Mouse (Mus musculus): ENCODE results near the gene Mpv17l2. TPM values are rescaled to one million over a fixed set of nuclear protein-coding genes. Genes with fewer than 3 reads are reported as not detected.
A peak's percentile ranks its signal among the peaks of the same experiment; 100 is the strongest.

Mpv17l2 gene
- polyA plus RNA-seq, 1 experiment = 47.6 TPM

DNA sequence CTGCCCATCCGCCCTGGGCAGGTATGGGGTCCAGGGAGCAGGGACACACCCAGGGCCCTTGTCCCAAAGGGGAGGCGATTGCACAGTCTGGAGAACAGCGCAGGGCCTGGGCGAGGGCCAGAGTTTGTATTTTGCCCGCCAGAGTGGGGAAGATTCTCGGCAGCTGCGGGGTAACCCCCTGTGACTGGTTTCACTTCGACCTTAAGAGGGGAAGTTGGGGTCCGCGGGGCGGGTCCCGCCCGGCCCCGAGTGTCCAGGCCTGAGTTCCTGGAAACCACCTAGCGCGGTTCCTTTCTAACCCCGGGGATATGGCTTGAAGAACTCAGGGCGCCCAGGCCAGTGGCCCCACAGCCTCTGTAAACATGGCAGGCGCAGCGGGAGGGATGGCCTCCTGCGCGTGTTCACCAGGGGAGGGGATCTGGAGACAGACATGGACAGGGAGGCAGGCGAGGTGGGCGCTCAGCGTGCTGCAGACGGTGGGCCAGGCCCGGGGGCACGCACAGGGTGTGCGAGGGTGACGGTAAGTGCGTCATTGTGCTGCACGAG is 7.6 kb upstream of the Mpv17l2 start:
- DNase-seq (ENCODE audit: extremely low spot score in 1 of 2, low spot score in 1 of 2) = no peak

DNA sequence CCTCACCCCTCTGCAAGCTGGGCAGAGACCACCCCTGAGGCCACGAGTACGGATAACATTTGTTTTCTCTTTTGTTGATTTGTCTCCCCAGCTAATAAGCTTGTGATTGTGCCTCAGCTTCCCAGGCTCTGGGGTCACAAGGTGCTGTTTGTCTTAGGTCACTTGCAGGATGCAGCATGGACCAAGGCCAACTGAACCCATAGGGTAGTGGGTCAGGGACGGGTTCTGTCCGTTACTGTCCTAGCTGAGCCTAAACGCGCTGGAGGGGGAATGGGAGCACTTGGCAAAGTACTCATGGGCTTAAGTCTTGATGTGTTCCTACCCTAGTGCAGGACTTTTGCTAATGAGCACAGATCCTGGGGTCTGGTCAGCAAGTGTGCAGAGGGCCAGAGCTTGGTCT is 6.8 kb upstream of the Mpv17l2 start:
- DNase-seq (ENCODE audit: extremely low spot score in 1 of 2, low spot score in 1 of 2) = no peak

DNA sequence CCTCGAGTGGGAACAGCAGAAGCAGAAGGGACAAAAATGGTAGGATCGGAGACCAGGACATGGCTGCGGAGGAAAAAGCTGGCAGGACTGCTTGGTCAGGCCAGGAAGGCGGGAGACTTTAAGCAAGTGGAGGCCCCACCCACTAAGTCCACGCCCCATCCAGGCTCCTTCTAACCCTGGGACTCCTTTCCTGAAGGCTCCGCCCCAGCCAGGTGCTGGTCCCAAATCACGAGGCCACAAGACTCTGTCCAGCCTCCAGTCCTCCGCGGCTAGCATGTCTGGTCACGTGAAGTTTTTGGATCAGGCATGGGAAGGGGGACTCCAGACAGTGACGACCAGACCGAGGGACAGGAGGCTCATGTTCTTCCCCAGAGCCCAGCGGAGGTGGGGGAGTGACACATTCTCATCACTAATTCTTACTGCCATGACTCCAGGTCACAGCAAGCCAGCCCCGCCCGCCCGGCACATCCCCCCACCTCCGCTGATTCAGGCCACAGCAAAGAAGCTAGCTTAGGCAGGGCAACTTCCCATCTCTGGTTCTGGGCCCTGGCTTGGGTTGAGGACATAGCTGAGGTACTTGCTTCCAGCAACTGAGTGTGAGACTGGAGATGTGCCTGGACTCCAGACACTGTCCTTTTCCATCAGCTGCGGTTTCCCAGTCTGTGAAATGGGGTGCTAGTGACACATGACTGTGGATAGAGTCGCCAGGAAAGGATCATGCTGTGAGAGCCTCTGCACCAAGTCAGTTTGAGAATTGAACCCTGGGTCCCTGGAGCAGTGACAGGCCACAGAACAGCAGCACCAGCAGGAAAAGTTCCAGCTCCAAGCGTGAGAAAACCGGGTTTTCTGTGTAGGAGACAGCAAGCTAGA is 6.1 kb upstream of the Mpv17l2 start:
- no peak for DNase-seq (ENCODE audit: extremely low spot score in 1 of 2, low spot score in 1 of 2)

DNA sequence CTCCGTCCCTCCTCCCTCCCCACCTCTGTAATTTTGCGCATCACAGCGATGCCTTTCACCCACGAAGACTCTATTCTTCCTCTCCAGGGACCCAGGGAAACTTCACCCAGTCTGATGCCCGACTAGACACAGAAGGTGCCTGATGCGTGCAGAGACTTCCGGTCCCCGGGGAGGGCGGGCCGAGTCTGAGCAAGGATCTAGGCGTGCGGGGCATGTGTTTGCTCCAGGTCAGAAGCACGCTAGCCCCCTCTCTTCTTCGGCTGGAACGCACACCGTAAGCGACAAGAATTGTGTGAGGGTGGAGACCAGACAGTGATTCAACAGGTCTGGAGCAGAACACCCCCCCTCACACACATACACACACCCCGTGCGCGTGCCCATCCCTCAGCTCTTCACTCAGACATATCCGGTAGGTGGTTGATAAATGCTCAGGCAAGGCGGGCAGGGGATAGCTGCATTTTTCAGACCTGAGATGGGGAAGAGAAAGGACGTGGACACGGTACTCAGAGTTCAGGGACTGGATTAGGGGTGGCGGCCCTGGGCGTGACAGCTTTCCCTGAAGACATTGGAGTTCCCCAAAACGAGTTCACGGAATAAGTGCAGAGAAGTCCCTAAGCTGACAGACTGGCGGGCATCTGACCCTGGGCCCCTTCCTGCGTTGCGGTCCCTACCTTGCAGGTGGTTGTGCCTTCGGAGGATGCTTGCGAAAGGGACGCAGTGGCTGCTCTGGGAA is 5.3 kb upstream of the Mpv17l2 start:
- DNase-seq (ENCODE audit: extremely low spot score in 1 of 2, low spot score in 1 of 2) = no peak

DNA sequence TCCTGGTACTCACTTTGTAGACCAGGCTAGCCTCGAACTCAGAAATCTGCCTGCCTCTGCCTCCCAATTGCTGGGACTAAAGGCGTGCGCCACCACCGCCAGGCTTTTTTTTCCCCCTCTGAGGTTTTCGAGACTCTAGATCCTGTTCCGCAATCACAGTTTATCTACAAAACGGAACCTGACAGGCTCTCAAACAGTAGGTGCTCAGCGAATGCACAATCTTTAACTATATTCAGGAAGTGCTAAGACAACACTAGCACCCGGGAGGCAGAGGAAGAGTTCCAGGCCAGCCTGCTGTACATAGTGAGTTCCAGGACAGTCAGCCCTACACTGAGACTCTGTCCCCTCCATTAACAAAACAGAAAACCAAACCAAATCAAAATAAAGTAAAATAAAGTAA is 4.6 kb upstream of the Mpv17l2 start:
- DNase-seq (ENCODE audit: extremely low spot score in 1 of 2, low spot score in 1 of 2) = no peak

DNA sequence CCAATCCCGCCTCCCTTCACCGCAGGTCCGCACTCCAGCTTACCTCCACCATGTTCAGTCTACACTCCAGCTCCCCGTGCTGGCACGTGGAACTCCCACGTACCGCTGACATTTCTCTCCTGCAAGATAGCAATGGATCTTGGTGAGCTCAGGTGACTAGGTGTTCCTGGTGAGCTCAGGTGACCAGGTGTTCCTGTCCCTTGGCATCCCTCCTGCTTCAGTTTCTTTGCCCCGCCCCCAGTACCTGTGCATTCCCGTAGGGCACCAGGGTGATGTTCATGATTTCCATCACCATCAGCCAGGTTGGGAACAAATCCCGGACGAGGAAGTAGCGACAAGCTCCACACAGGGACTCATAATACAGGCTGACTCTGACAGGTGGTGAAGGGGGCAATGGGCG is 3.9 kb upstream of the Mpv17l2 start:
- DNase-seq (ENCODE audit: extremely low spot score in 1 of 2, low spot score in 1 of 2) = no peak

DNA sequence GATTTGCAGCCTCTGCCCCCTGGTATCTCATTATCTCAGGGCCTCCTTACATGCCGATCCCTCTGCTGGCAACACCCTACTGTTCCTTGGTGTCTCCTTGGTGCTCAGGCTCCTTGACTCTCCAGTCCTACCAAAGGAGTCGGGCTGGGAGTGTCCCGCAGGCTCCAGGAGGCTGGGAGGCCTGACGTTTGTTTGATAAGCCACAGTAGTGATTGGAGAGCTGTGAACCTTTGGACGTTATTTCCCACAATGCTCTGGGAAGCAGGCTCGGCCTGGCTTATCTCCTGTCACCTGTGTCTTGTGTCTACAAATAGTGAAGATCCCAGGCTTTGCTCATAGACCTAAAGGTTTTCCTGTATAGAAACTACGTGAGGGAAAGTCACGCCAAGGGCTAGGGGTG is 3.3 kb upstream of the Mpv17l2 start:
- no peak for DNase-seq (ENCODE audit: extremely low spot score in 1 of 2, low spot score in 1 of 2)

DNA sequence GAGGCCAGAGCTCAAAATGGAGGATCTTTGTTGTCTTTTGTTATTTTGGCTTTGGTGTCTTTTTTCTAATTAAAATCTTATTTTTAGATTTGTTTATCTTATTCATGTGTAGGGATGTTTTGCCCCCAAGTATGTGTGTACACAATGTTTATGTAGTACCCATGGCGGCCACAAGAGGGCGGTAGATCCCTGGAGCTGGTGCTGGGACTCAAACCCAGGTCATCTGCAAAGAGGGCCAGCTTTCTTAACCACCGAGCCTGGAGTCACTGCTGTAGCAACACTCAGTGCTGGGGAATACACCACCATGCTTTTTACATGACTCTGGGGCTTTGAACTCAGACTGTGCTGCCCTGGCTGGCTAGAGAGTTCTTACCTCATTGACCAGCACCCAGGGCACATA is 2.6 kb upstream of the Mpv17l2 start:
- DNase-seq (ENCODE audit: extremely low spot score in 1 of 2, low spot score in 1 of 2) = no peak

DNA sequence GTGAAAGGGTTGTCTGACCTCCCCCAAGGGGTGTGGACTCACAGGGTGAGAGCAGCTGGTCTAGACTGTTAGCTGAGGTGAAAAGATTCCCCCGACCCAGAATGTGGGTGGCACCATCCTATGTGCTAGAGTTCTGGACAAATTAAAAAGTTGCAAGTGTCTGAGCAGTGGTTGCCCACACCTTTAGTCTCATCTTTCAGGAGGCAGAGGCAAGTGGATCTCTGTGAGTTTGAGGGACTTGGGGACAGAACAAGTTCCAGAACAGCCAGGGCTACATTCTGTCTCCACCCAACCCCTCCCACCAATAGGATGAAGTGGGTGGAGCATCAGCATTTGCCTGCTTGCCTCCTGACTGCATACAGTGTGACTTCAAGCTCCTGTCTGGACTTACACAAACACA is 1.4 kb upstream of the Mpv17l2 start:
- DNase-seq (ENCODE audit: extremely low spot score in 1 of 2, low spot score in 1 of 2) = no peak

DNA sequence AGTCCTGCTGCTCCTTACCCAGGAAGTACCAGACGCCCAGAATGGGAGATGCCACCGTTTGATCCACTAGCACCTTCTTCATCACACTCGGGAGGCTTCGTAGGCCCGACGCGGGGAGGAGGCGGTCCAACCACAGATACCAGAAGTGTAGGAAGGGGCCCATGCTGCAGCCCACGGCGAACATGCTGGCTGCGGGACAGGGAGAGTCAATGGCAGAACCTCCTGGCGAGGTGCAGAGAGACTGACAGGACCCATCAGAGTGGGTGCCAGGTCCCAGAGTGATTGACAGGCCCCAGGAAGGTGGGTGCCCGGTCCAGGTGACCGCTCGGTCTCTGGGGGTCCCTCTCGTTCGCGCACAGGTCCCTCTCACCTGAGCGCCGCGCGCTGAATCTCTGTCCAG is 396 bp downstream of the Mpv17l2 start:
- DNase-seq (ENCODE audit: extremely low spot score in 1 of 2, low spot score in 1 of 2) = no peak

DNA sequence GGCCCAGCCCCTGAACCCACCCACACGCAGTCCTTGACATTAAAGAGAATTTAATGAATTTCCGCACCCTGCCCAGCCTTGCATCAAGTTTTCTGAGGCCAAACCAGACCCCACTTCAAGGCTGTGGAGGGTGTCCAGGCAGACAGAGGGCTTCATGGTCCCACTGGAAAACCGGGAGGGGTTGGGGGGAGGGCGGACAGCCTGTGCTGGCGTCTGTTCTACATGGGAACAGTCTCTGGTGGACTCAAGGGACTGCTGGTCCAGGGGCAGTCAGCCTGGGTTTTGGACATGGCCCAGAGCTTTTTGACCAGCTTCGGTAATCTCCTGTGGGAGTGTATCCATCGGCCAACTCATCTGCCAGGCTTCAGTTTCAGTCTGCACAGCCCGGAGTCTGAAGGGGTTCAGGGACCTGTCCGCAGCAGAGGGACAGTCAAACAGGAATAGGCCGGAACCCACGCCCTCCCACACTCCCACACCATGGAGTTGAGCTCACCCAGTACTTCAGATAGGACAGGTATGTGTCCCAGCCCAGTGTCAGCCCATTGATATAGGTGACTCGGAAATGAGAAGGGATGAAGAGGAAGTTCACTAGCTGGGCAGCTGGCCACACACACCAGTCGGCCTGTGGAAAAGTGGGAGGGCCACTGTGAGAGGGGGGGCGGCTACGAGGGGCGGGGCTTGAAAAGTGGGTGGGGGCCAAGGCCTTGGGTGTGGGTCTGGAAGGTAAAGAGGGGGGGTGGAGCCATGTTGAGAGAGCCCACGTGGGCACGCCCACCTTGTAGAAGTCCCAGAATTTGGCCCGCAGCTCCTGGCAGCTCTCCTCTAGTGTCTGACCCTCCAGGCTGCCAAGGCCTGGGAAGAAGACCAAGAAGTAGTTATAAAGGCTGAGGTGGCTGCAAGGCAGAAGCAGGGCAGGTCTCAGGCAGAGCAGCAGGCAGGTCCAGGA is 1.9 kb downstream of the Mpv17l2 start:
- no peak for DNase-seq (ENCODE audit: extremely low spot score in 1 of 2, low spot score in 1 of 2)

DNA sequence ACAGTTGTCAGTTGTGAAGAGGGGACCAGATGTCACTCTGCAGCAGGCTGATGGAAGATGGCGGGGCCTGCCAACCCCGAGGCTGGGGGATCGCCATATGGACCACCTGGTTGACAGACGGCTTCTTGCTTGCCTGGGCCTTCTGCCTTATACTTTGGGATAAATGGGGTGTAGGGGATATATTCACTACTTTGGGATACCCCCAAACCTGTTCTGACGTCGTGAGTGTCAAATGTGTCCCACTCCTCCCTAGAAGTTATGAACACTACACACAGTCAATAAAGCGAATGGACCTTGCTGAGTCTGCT is 2.5 kb downstream of the Mpv17l2 start:
- no peak for DNase-seq (ENCODE audit: extremely low spot score in 1 of 2, low spot score in 1 of 2)

DNA sequence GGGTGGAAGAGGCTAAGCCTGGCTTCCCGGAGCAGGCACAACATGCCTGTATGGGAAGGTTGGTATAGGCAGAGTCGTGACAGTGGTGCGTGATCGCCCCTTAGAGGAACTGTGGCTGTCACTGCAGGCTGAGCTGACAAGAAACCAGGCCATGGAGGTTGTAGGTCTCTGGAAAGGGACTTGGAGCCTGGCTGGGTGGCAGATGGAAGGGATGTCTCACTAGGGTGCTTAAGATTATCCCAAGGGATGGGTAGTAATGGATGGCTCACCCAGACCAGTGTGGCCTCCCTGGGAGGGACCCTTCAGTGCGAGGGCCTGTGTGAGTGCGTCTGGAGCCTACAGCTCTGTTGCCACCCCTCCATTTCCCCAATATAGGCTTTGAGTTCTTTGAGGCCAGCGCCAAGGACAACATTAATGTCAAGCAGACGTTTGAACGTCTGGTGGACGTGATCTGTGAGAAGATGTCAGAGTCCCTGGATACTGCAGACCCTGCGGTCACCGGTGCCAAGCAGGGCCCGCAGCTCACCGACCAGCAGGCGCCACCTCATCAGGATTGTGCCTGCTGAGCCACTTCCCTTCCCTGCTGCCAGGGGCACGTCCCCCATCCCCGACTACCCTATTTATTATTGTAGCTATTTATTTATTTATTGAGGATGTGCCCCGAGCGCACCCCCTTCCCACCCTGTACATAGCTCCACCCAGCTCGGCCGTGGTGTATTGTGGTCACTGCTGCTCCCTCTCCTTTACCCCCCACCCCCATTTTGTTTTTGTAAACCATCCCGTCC is 3.0 kb downstream of the Mpv17l2 start:
- peak in 1 of 2 experiments; percentile 42 for DNase-seq (ENCODE audit: extremely low spot score in 1 of 2, low spot score in 1 of 2)

DNA sequence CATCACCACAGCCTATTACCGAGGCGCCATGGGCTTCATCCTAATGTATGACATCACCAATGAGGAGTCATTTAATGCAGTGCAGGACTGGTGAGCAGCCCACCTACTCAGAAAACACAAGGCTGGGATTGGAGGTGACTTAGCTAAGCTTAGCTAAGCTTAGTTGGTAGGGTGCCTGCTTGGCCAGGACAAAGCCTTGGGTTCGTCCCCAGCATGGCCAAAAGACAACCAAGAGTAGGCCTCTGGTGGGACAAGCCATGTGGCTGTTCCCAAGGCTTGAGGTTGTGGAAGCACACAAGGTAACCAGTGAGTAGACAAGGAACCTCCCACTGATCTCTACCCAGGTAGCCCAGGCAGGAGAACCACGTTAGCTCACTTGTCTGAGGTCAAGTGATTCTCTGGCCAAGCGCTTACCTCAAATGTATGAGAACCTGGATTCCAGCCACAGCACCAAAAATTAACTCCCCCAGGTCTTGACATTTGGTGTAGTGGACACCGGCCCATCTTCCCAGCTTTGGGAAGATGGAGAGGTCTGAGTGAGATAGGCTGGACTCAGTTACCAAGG is 4.2 kb downstream of the Mpv17l2 start:
- peak in 1 of 2 experiments; percentile 7 for DNase-seq (ENCODE audit: extremely low spot score in 1 of 2, low spot score in 1 of 2)

DNA sequence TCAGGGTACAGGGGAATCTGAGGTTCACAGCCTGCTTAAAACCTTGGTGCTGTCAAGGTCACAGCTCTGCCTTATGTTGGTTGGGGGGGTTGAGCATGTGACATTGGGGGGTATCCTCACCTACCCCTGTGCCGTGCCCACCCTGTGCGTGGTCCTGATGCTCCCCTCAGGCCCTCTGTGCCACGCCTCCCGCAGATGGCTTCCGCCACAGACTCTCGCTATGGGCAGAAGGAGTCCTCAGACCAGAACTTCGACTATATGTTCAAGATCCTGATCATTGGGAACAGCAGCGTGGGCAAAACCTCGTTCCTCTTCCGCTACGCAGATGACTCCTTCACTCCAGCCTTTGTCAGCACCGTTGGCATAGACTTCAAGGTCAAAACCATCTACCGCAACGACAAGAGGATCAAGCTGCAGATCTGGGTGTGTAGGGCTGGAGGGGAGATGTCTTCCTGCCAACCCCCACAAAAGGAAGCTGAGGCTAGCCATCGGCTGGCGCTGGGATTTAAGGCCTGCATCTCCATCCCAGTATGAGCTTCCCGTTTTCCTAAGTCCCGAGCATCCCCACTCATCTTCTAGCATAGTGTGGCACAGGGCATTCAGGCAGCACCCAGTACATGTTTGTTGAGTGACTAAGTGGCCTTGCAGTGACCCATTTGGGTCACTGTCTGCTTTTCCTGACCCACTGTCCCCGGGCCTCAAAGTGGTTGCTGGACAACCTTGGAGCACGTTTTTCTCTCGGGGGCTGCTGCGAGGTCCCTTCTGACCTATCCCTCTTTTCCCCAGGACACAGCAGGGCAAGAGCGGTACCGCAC is 4.9 kb downstream of the Mpv17l2 start:
- peak in 1 of 2 experiments; percentile 13 for DNase-seq (ENCODE audit: extremely low spot score in 1 of 2, low spot score in 1 of 2)

DNA sequence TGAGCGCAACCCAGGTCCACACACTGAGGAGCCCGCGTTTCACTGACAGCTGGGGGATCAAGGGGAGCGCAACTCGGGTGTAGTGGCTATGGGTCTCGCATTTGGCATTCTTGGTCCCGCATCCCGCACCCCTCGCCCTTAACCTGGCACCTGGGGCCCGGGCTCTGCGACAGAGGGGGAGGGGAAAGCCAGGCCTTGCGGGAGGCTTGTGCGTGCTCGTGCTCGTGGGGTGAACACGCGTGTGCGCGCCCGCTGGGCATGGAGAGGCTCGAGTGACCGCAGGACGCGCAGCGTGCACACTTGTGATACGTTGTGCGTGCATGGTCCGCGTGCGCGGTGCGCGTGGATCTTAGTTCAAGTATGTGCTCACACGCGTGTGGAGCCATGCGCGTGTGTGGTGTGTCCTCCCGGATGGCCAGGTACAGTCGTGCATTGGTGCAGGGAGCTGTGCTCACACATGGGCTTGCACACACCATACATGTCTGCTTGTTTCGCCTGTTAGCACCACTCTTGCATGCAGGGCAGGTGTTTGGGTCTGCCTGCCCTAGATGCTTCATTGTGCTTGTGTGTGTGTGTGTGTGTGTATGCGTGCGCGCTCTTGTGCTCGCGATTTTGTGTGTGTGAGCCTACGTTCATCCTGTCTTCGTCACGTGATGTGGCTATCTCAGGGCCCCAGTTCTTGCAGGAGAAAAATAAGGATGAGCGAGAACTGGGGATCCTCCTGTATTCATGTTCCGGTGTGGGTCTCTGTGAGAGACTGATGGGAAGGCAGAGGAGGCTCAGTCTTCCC is 5.7 kb downstream of the Mpv17l2 start:
- peak in 1 of 2 experiments; percentile 81 for DNase-seq (ENCODE audit: extremely low spot score in 1 of 2, low spot score in 1 of 2)

DNA sequence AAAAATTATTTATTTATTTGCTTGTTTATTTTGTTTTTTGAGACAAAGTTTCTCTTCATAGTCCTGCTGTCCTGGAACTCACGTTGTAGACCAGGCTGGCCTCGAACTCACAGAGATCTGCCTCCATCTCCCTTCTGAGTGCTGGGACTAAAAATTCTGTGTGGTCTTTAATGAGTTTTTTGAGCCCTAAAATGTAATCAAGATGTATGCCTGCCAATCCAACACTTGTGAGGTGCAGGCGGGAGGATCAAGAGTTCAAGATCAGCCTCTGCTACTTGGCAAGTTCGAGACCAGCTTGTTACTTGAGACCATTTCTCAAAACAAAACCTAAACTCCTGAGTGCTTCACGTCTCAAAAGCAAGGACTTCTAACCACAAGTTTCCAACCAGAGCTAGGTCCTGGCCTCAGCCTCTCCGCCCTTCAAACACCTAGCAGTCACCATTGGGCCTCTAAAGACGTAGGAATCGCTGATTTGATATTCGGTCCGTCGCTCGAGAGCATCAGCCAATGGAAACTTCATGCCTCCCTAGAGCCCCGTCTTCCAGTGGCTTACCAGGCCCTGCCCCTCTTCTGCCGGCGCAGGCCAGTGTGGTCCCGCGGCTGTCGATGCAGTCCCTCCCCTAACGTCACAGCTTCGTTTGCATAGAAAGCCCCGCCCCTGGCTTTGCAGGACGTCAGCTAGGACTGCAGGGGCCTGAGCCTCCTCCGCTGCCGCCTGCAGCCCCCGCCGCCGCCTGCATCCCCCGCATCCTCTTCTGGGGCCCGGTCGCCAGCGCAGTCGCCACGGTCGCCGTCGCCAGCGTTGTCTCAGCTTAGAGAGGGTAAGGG is 6.5 kb downstream of the Mpv17l2 start, which contains the start of gene Rab3a:
Rab3a (plus strand) TSS at position 637 of the 828 bp plus-strand sequence.
- DNase-seq (ENCODE audit: extremely low spot score in 1 of 2, low spot score in 1 of 2) = peak; percentile 98
